In genomic region chr9:86534071-86534470, GRCm38 (mm10) we compare ENCODE assay signal across 35 mouse cellular contexts.
"Had no signal": no experiment of that assay in that cellular context is flagged by ENCODE, and none has a peak within 500 bp of the region (broad histone marks: within the 10 kb centered on the region; RNA-seq: fewer than 3 reads in every experiment).

No protein-coding gene starts in this region.

- ATAC-seq: hindbrain, embryonic 16.5 days; hindbrain, postnatal 0 days; inflammation-experienced regulatory T-cells, adult 6 months; intestine, embryonic 15.5 days; intestine, embryonic 16.5 days; intestine, postnatal 0 days had no signal

- H3K4me1 ChIP-seq: heart, embryonic 10.5 days; heart, embryonic 13.5 days; heart, embryonic 15.5 days; hindbrain, embryonic 10.5 days; hindbrain, embryonic 12.5 days; hindbrain, embryonic 13.5 days; hindbrain, embryonic 15.5 days; intestine, embryonic 15.5 days; kidney, embryonic 15.5 days had no signal

- H3K9ac ChIP-seq: heart, embryonic 13.5 days; heart, embryonic 15.5 days; hindbrain, embryonic 12.5 days; hindbrain, embryonic 13.5 days; hindbrain, embryonic 14.5 days; hindbrain, embryonic 15.5 days; intestine, embryonic 15.5 days; kidney, embryonic 15.5 days had no signal

- H3K9me3 ChIP-seq: heart, embryonic 10.5 days; heart, embryonic 13.5 days; heart, embryonic 15.5 days; hindbrain, embryonic 10.5 days; hindbrain, embryonic 12.5 days; hindbrain, embryonic 13.5 days; hindbrain, embryonic 15.5 days; intestine, embryonic 15.5 days; kidney, embryonic 15.5 days had no signal

- H3K27ac ChIP-seq: heart, adult 2 months; heart, embryonic 10.5 days; heart, embryonic 13.5 days; heart, embryonic 15.5 days; hindbrain, embryonic 10.5 days; hindbrain, embryonic 12.5 days; hindbrain, embryonic 13.5 days; hindbrain, embryonic 14.5 days; hindbrain, embryonic 15.5 days; hindbrain, postnatal 0 days; intestine, embryonic 15.5 days; kidney, embryonic 15.5 days; kidney, postnatal 0 days; layer of hippocampus, adult 2 months had no signal

- H3K4me3 ChIP-seq: heart, adult 2 months; heart, embryonic 10.5 days; heart, embryonic 13.5 days; heart, embryonic 15.5 days; hindbrain, embryonic 10.5 days; hindbrain, embryonic 12.5 days; hindbrain, embryonic 13.5 days; hindbrain, embryonic 15.5 days; intestine, embryonic 15.5 days; kidney, embryonic 15.5 days; layer of hippocampus, adult 2 months had no signal

- H3K27me3 ChIP-seq: heart, embryonic 13.5 days; heart, embryonic 15.5 days; hindbrain, embryonic 12.5 days; hindbrain, embryonic 13.5 days; hindbrain, embryonic 15.5 days; intestine, embryonic 15.5 days; kidney, embryonic 15.5 days had no signal

- H3K4me2 ChIP-seq: heart, embryonic 11.5 days; heart, embryonic 13.5 days; heart, embryonic 15.5 days; hindbrain, embryonic 12.5 days; hindbrain, embryonic 13.5 days; hindbrain, embryonic 14.5 days; hindbrain, embryonic 15.5 days; intestine, embryonic 15.5 days; kidney, embryonic 15.5 days had no signal

- DNase-seq: heart, adult 2 months; heart, postnatal 10 days; heart, postnatal 14 days; heart, postnatal 36 days; heart, postnatal 4 days; kidney, adult 11 months; kidney, adult 18-20 months; kidney, adult 2 months; kidney, adult 8-10 months; kidney, adult 9 months; kidney, postnatal 10 days; kidney, postnatal 14 days; kidney, postnatal 25 days; kidney, postnatal 36 days; kidney, postnatal 4 days; layer of hippocampus, adult 9-11 months; layer of hippocampus, postnatal 36 days had no signal
